Mouse (Mus musculus): ENCODE results near the gene Grhl1.

DNA sequence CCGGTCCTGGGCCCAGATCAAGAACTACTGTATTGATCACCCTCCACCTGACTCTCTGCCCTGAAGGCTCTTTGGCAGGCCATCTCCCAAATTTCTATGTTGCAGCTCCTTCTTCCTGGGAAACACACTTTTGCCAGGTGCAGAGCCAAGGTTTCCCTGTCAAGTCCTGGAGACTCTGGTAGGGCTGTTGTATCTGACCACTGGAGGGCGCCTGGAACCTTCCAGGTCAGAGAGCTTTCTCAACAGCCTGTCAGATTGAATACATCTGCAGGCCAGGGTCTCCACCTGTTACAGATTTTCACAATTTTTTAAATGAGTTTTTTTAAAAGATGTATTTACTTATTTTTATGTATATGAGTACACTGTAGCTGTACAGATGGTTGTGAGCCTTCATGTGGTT lies 31.2 kb downstream of the Grhl1 start:
- no peak for TF ChIP-seq GATA1 (IDR thresholded peaks at IDR 0.05; ENCODE audit: borderline replicate concordance, low read length)
- no peak for TF ChIP-seq FLI1 (IDR thresholded peaks at IDR 0.05; ENCODE audit: low read length)
